Mouse (Mus musculus): ENCODE data around the gene Tgif1.

- TF ChIP-seq CTCF (IDR thresholded peaks at IDR 0.05; ENCODE audit: low read depth, low read length) (no peak), POLR2A (IDR thresholded peaks at IDR 0.05; ENCODE audit: insufficient read depth, low read length) (no peak)
Observed at GRCm38 (mm10) chr17:70864117-70864516, 10.8 kb upstream of the Tgif1 start.
